Comparison of ENCODE assay signal across 9 mouse cellular contexts in the genomic region with DNA sequence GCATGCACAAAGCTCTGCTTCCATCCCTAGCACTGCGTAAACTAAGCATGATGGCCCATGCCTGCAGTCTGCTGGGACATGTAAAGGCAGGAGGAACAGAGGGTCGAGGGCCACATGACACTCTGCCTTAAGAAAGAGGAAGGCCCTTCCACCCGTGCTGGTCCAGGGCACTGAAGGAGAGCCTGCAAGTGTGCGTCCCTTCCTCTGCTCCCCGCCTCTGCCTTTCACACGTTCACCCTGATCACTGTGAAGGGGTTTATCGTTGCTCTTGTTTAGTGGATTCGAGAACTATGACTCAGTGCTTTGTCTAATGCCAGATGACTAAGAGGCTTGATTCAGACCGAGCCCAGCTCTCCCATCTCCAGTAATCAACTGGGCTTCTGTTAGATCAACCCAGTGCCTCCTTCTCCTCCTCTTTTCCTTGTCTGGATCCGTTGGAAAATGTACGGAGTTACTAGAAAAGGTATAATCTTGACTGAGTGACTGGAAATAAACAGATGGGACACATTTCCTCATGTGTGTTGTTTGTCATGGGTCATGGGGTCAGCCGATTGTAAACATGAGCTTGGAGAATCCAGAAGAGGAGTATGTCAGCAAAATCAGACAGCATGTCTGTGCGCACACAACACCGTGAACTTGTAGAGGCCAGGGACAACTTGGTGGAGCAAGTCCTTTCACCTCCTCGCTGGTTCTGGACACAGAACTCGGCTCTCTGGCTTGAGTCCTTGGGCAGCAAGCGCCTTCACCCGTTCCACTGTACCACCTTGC. TPM values are rescaled to one million over a fixed set of nuclear protein-coding genes. Genes with fewer than 3 reads are reported as not detected.
A peak's percentile ranks its signal among the peaks of the same experiment; 100 is the strongest.
DNase-seq lines count a peak whose midpoint lies in the region; ATAC-seq and TF ChIP-seq lines count a peak whose summit lies in the region.
"Had no signal": no experiment of that assay in that cellular context is flagged by ENCODE, and none has a peak within 500 bp of the region (broad histone marks: within the 10 kb centered on the region; RNA-seq: fewer than 3 reads in every experiment).

No protein-coding gene starts in this region.

- no peaks in the 10 kb centered on the region; the same call in 1 of the 2 replicates for H3K79me2 ChIP-seq in heart, adult 2 months (replicated peaks; ENCODE audit: control insufficient read depth, insufficient read depth, low read length)

- peaks cover 6% of the 10 kb centered on the region; the same call in 1 of the 2 replicates for H3K9me3 ChIP-seq in heart, embryonic 12.5 days (replicated peaks)

- H3K36me3 ChIP-seq in heart, adult 2 months (ENCODE audit: control insufficient read depth, insufficient read depth, low read length) = no peaks in the 10 kb centered on the region
- peaks cover 4% of the 10 kb centered on the region; the same call in 1 of the 2 replicates for H3K36me3 ChIP-seq in heart, embryonic 12.5 days

- no peak overlapping the region for H3K9ac ChIP-seq in heart, adult 2 months (ENCODE audit: low read depth, low read length)
- H3K9ac ChIP-seq in heart, embryonic 12.5 days = no peak overlapping the region
- H3K9ac ChIP-seq: limb, embryonic 12.5 days had no signal

- intact Hi-C loops in heart, adult 2 months (cut with DNase I) = no loop called here
- intact Hi-C loops in left cerebral cortex, postnatal 36 days (cut with DNase I) = no loop called here

- peak overlapping the region; percentile 52 for H3K27ac ChIP-seq in heart, adult 2 months
- no peak overlapping the region for H3K27ac ChIP-seq in heart, embryonic 12.5 days (ENCODE audit: poor library complexity, severe bottlenecking)
- H3K27ac ChIP-seq: limb, embryonic 12.5 days had no signal

- no peak for TF ChIP-seq EP300 in heart, adult 2 months (IDR thresholded peaks at IDR 0.05; ENCODE audit: insufficient read depth, low read depth, low read length)

- no peak for TF ChIP-seq CTCF in heart, adult 2 months (IDR thresholded peaks at IDR 0.05)

- H3K4me2 ChIP-seq in heart, embryonic 12.5 days = no peak overlapping the region
- H3K4me2 ChIP-seq: limb, embryonic 12.5 days had no signal

- 75% methylated on average over 18 of the region's 18 CpGs for WGBS in heart, adult 2 months
- WGBS in heart, embryonic 12.5 days = 73% methylated on average over 18 of the region's 18 CpGs

- no peak for ATAC-seq in heart, embryonic 12.5 days (ENCODE audit: insufficient number of reproducible peaks, low FRiP score)

- peaks cover 2% of the 10 kb centered on the region for H3K4me1 ChIP-seq in heart, adult 2 months (ENCODE audit: control insufficient read depth, insufficient read depth, low read length)
- H3K4me1 ChIP-seq in heart, embryonic 12.5 days (replicated peaks) = 0 out of 2 replicates have a peak, but pooled peaks cover 5% of the 10 kb centered on the region

- DNase-seq in heart, adult 2 months = peak; percentile 47 to 50
- peak; percentile 33 to 40 for DNase-seq in urinary bladder, postnatal 36 days (ENCODE audit: low spot score in 2 of 2)
- no peak for DNase-seq in urinary bladder, postnatal 4 days (ENCODE audit: low spot score in 2 of 2)
- peak; percentile 41 to 47 for DNase-seq in left cerebral cortex, postnatal 36 days (ENCODE audit: low spot score in 2 of 2)
- peak; percentile 62 for DNase-seq in telencephalon, adult 2 months (ENCODE audit: low read depth, low spot score)
- DNase-seq in embryo, embryonic 11 days = no peak
- no peak for DNase-seq in kidney, adult 11 months

- 0 out of 2 replicates have a peak, but pooled peaks have one; percentile 20 for TF ChIP-seq POLR2A in heart, adult 2 months (IDR thresholded peaks at IDR 0.05; ENCODE audit: insufficient read depth, low read depth, low read length)

- no peak overlapping the region for H3K4me3 ChIP-seq in heart, adult 2 months
- no peak overlapping the region for H3K4me3 ChIP-seq in heart, embryonic 12.5 days
- H3K4me3 ChIP-seq: limb, embryonic 12.5 days had no signal

- no peaks in the 10 kb centered on the region for H3K27me3 ChIP-seq in heart, adult 2 months (ENCODE audit: control insufficient read depth, insufficient read depth, low read length)
- no peaks in the 10 kb centered on the region for H3K27me3 ChIP-seq in heart, embryonic 12.5 days (replicated peaks)
- H3K27me3 ChIP-seq: limb, embryonic 12.5 days had no signal

RNA-seq across cellular contexts. Expression of a gene that starts 16.7 kb away (rescaled TPM):
- 1 to 10 TPM; 7.4 to 9.4 TPM for total RNA-seq in heart, adult 2 months (2021)
- polyA plus RNA-seq in heart, adult 2 months (2012; rRNA removed) = 10.1 and 12.6 TPM in 2 replicates
- 25.8 and 29.4 TPM in 2 replicates for polyA plus RNA-seq in heart, embryonic 12.5 days (2016; fragmentation: Nextera tagmentation; extraction: Ambion mirVana)
- 10 to 100 TPM; 33.2 to 35.3 TPM for total RNA-seq in left cerebral cortex, postnatal 36 days (2021)

RNA-seq across cellular contexts. Expression of a gene that starts 54.9 kb away (rescaled TPM):
- 1 to 10 TPM; 1.5 to 3.7 TPM for total RNA-seq in heart, adult 2 months (2021)
- polyA plus RNA-seq in heart, adult 2 months (2012; rRNA removed) = 2.5 and 3.1 TPM in 2 replicates
- polyA plus RNA-seq in heart, embryonic 12.5 days (2016; fragmentation: Nextera tagmentation; extraction: Ambion mirVana) = 4.8 and 5.1 TPM in 2 replicates
- total RNA-seq in left cerebral cortex, postnatal 36 days (2021) = 10 to 100 TPM in 1 of 2 experiments, 1 to 10 TPM in 1; 9.4 to 13.1 TPM

Comparison
In these comparisons a context has a peak if more than half of its experiments do, and no peak if none do; other contexts are left out.
1. DNase-seq: peak in heart, adult 2 months (2 of 2), urinary bladder, postnatal 36 days (2 of 2), left cerebral cortex, postnatal 36 days (2 of 2) and telencephalon, adult 2 months (single experiment); none in urinary bladder, postnatal 4 days (0 of 2), embryo, embryonic 11 days (single experiment) and kidney, adult 11 months (single experiment).